12 mouse cellular contexts compared by ENCODE assay signal in genomic region chr6:146114731-146115302, GRCm38 (mm10).
DNase-seq lines count a peak whose midpoint lies in the region; ATAC-seq lines count a peak whose summit lies in the region.
"Had no signal": no experiment of that assay in that cellular context is flagged by ENCODE, and none has a peak within 500 bp of the region (broad histone marks: within the 10 kb centered on the region; RNA-seq: fewer than 3 reads in every experiment).

No protein-coding gene starts in this region.

- 37% methylated on average over 12 of the region's 12 CpGs for WGBS in heart, embryonic 14.5 days
- WGBS in embryonic facial prominence, embryonic 15.5 days = 17% methylated on average over 12 of the region's 12 CpGs
- 19% methylated on average over 12 of the region's 12 CpGs for WGBS in intestine, embryonic 16.5 days

- H3K36me3 ChIP-seq in heart, embryonic 14.5 days (ENCODE audit: control insufficient read depth, insufficient read depth, low read length) = peaks cover 12% of the 10 kb centered on the region
- H3K36me3 ChIP-seq in embryonic facial prominence, embryonic 15.5 days = no peaks in the 10 kb centered on the region
- no peaks in the 10 kb centered on the region for H3K36me3 ChIP-seq in intestine, embryonic 16.5 days (ENCODE audit: control insufficient read depth, insufficient read depth, low read length)
- H3K36me3 ChIP-seq in splenic B cell, adult 2 months (ENCODE audit: control insufficient read depth, insufficient read depth, low read length, poor library complexity, severe bottlenecking) = no peaks in the 10 kb centered on the region
- H3K36me3 ChIP-seq: limb, embryonic 15.5 days had no signal

- peaks cover 0 to 13% of the 10 kb centered on the region in 2 experiments; a peak in 2 of 4 replicates for H3K4me1 ChIP-seq in heart, embryonic 14.5 days (ENCODE audit: control insufficient read depth in 2 of 2, insufficient read depth in 2 of 2, low read length in 2 of 2)
- peaks cover 8% of the 10 kb centered on the region for H3K4me1 ChIP-seq in embryonic facial prominence, embryonic 15.5 days
- peaks cover 3% of the 10 kb centered on the region; the same call in 1 of the 2 replicates for H3K4me1 ChIP-seq in intestine, embryonic 16.5 days (ENCODE audit: control insufficient read depth, insufficient read depth, low read length)

- no peak overlapping the region; the same call in 1 of the 2 replicates for H3K9ac ChIP-seq in heart, embryonic 14.5 days (ENCODE audit: low read length)
- H3K9ac ChIP-seq in embryonic facial prominence, embryonic 15.5 days = no peak overlapping the region
- no peak overlapping the region for H3K9ac ChIP-seq in intestine, embryonic 16.5 days (ENCODE audit: low read depth, low read length)
- H3K9ac ChIP-seq: limb, embryonic 15.5 days had no signal

- no peaks in the 10 kb centered on the region for H3K9me3 ChIP-seq in heart, embryonic 14.5 days (ENCODE audit: control insufficient read depth, low read length)
- no peaks in the 10 kb centered on the region for H3K9me3 ChIP-seq in embryonic facial prominence, embryonic 15.5 days (replicated peaks)
- H3K9me3 ChIP-seq in intestine, embryonic 16.5 days (ENCODE audit: control insufficient read depth, low read length) = no peaks in the 10 kb centered on the region
- H3K9me3 ChIP-seq: limb, embryonic 15.5 days had no signal

- no peak overlapping the region for H3K4me3 ChIP-seq in heart, embryonic 14.5 days (ENCODE audit: control insufficient read depth in 1 of 2, insufficient read depth in 1 of 2, low read depth in 1 of 2, low read length in 2 of 2)
- H3K4me3 ChIP-seq in embryonic facial prominence, embryonic 15.5 days (replicated peaks) = no peak overlapping the region
- H3K4me3 ChIP-seq in intestine, embryonic 16.5 days (ENCODE audit: low read length) = no peak overlapping the region
- H3K4me3 ChIP-seq: limb, embryonic 15.5 days had no signal

- no peaks in the 10 kb centered on the region for H3K27me3 ChIP-seq in heart, embryonic 14.5 days (ENCODE audit: control insufficient read depth, insufficient read depth, low read length)
- no peaks in the 10 kb centered on the region for H3K27me3 ChIP-seq in embryonic facial prominence, embryonic 15.5 days
- H3K27me3 ChIP-seq in intestine, embryonic 16.5 days (replicated peaks; ENCODE audit: control insufficient read depth, insufficient read depth, low read length) = no peaks in the 10 kb centered on the region
- no peaks in the 10 kb centered on the region for H3K27me3 ChIP-seq in splenic B cell, adult 2 months (ENCODE audit: control insufficient read depth, insufficient read depth, low read length, poor library complexity, severe bottlenecking)
- H3K27me3 ChIP-seq: limb, embryonic 15.5 days had no signal

- H3K27ac ChIP-seq in heart, embryonic 14.5 days (replicated peaks in 1 of 2; ENCODE audit: control insufficient read depth in 1 of 2, insufficient read depth in 1 of 2, low read depth in 2 of 2, low read length in 2 of 2) = no peak overlapping the region
- no peak overlapping the region for H3K27ac ChIP-seq in embryonic facial prominence, embryonic 15.5 days (replicated peaks)
- H3K27ac ChIP-seq in intestine, embryonic 16.5 days (ENCODE audit: low read length) = no peak overlapping the region
- H3K27ac ChIP-seq: limb, embryonic 15.5 days had no signal

- no peak for DNase-seq in heart, adult 8-10 months (ENCODE audit: low spot score)
- peak; percentile 19 for DNase-seq in splenic B cell, adult 2 months (ENCODE audit: low read depth, low spot score)
- DNase-seq in gastrocnemius, postnatal 10 days = no peak
- no peak for DNase-seq in left cerebral cortex, postnatal 4 days
- no peak for DNase-seq in adrenal gland, adult 8-10 months
- DNase-seq: kidney, postnatal 14 days had no signal

- intact Hi-C loops in left cerebral cortex, postnatal 4 days (cut with DNase I) = no loop called here

- H3K4me2 ChIP-seq in heart, embryonic 14.5 days (ENCODE audit: low read length) = 0 out of 2 replicates have a peak overlapping the region, but pooled peaks have one; percentile 16
- peak overlapping the region; percentile 6; the same call in 1 of the 2 replicates for H3K4me2 ChIP-seq in embryonic facial prominence, embryonic 15.5 days (replicated peaks)
- H3K4me2 ChIP-seq in intestine, embryonic 16.5 days (ENCODE audit: low read depth, low read length) = peak overlapping the region; percentile 20; the same call in 1 of the 2 replicates
- H3K4me2 ChIP-seq: heart, embryonic 11.5 days; limb, embryonic 15.5 days had no signal

- no peak for ATAC-seq in heart, embryonic 14.5 days (ENCODE audit: insufficient number of reproducible peaks, insufficient read depth, low FRiP score, low read depth)
- ATAC-seq in embryonic facial prominence, embryonic 15.5 days (ENCODE audit: insufficient number of reproducible peaks, low FRiP score, low TSS enrichment, low read depth) = peak; percentile 57; the same call in 1 of the 2 replicates
- ATAC-seq in intestine, embryonic 16.5 days = no peak
- ATAC-seq: activated CD4-positive, CD25-positive, alpha-beta regulatory T cell, adult 4 months had no signal
